Mouse (Mus musculus): Measurements from ENCODE around the gene Lgals7. TPM values are rescaled to one million over a fixed set of nuclear protein-coding genes. Genes with fewer than 3 reads are reported as not detected.
A peak's percentile ranks its signal among the peaks of the same experiment; 100 is the strongest.
"Not testable (repeated sequence)": the region's sequence is repeated elsewhere in the genome, so short reads cannot be mapped to it uniquely, and the experiment has no call there.

Gene Lgals7
- total and polyA plus RNA-seq, 3 experiments = 0.61 to 4.0 TPM; not detected in 1

DNA sequence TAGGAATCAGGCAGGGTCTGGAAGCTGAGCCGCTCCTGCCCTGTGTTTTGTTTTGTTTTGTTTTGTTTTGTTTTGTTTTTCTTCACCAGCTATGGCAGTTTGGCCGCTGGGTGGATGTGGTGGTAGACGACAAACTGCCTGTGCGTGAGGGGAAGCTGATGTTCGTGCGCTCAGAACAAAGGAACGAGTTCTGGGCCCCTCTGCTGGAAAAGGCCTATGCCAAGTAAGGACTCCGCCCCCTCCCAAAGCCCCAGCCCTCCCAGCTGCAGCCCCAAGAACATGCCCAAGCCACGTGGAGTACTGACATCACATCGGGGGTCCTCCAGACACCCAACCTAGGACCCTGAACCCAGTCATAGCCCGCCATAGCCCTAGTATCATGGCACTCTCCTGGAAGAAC is 19.4 kb downstream of the Lgals7 start:
- intact Hi-C loops (cut with DNase I) = no loop called here
- DNase-seq = no peak
- Histone ChIP-seq H3K36me3 (ENCODE audit: control insufficient read depth, insufficient read depth, low read length) (no peaks in the 10 kb centered on the region), H3K27me3 (ENCODE audit: control insufficient read depth, insufficient read depth, low read length) (no peaks in the 10 kb centered on the region), H3K79me2 (replicated peaks; ENCODE audit: control insufficient read depth, insufficient read depth, low read length) (no peaks in the 10 kb centered on the region), H3K4me1 (ENCODE audit: control insufficient read depth, insufficient read depth, low read length) (peaks cover 4% of the 10 kb centered on the region), H3K9ac (ENCODE audit: low read depth, low read length) (no peak overlapping the region), H3K4me3 (no peak overlapping the region), H3K27ac (no peak overlapping the region)
- WGBS = 83% methylated on average over 11 of the region's 11 CpGs
- TF ChIP-seq POLR2A (IDR thresholded peaks at IDR 0.05; ENCODE audit: insufficient read depth, low read depth, low read length) = no peak
- no peak for TF ChIP-seq CTCF (IDR thresholded peaks at IDR 0.05)

- H3K79me2 ChIP-seq (replicated peaks; ENCODE audit: control insufficient read depth, insufficient read depth, low read length); DNase-seq; H3K36me3 ChIP-seq (ENCODE audit: control insufficient read depth, insufficient read depth, low read length); H3K27ac ChIP-seq; H3K27me3 ChIP-seq (ENCODE audit: control insufficient read depth, insufficient read depth, low read length); H3K4me3 ChIP-seq; intact Hi-C loops (cut with DNase I); H3K9ac ChIP-seq (ENCODE audit: low read depth, low read length); H3K4me1 ChIP-seq (ENCODE audit: control insufficient read depth, insufficient read depth, low read length): not testable (repeated sequence)
- whole genome bisulfite sequencing = 93% methylated on average over 4 of the region's 4 CpGs
Measured at GRCm38 (mm10) chr7:28883704-28884103, 20.1 kb downstream of the Lgals7 start.

DNA sequence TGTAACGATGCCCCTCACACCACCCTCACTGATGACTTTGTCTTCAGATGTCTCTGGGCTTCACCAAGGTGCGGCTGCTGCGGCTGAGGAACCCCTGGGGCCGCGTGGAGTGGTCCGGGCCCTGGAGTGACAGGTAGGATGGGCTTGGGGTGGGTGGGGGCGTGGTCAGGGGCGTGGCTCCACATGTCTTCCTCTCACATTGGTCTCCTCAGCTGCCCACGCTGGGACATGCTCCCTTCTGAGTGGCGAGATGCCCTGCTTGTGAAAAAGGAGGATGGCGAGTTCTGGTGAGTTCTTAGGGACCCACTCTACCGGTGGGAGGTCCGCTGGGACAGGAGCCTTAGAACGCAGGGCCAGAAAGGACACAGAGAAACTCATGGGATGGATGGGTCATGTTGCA is 22.8 kb downstream of the Lgals7 start:
- no peak for DNase-seq
- Histone ChIP-seq H3K4me1 (ENCODE audit: control insufficient read depth, insufficient read depth, low read length) (peaks cover 3% of the 10 kb centered on the region), H3K27me3 (ENCODE audit: control insufficient read depth, insufficient read depth, low read length) (no peaks in the 10 kb centered on the region), H3K36me3 (ENCODE audit: control insufficient read depth, insufficient read depth, low read length) (no peaks in the 10 kb centered on the region), H3K9ac (ENCODE audit: low read depth, low read length) (no peak overlapping the region), H3K27ac (no peak overlapping the region), H3K4me3 (no peak overlapping the region), H3K79me2 (replicated peaks; ENCODE audit: control insufficient read depth, insufficient read depth, low read length) (no peaks in the 10 kb centered on the region)
- intact Hi-C loops (cut with DNase I) = no loop called here
- TF ChIP-seq EP300 (IDR thresholded peaks at IDR 0.05; ENCODE audit: insufficient read depth, low read depth, low read length) (no peak), POLR2A (IDR thresholded peaks at IDR 0.05; ENCODE audit: insufficient read depth, low read depth, low read length) (no peak), CTCF (IDR thresholded peaks at IDR 0.05) (no peak)
- 39% methylated on average over 14 of the region's 14 CpGs for WGBS

- no peak for DNase-seq
- 4% methylated on average over 27 of the region's 27 CpGs for WGBS
- no peaks in the 10 kb centered on the region for H3K27me3 ChIP-seq (ENCODE audit: control insufficient read depth, insufficient read depth, low read length)
- H3K27ac ChIP-seq = no peak overlapping the region
- peak overlapping the region; percentile 7; the same call in 1 of the 2 replicates for H3K9ac ChIP-seq (ENCODE audit: low read depth, low read length)
- H3K36me3 ChIP-seq (ENCODE audit: control insufficient read depth, insufficient read depth, low read length) = no peaks in the 10 kb centered on the region
- H3K4me1 ChIP-seq (ENCODE audit: control insufficient read depth, insufficient read depth, low read length) = peaks cover 3% of the 10 kb centered on the region
- intact Hi-C loops (cut with DNase I) = no loop called here
- H3K4me3 ChIP-seq = peak overlapping the region; percentile 39
- H3K79me2 ChIP-seq (replicated peaks; ENCODE audit: control insufficient read depth, insufficient read depth, low read length) = no peaks in the 10 kb centered on the region
- TF ChIP-seq CTCF (IDR thresholded peaks at IDR 0.05) (no peak), POLR2A (IDR thresholded peaks at IDR 0.05; ENCODE audit: insufficient read depth, low read depth, low read length) (no peak), EP300 (IDR thresholded peaks at IDR 0.05; ENCODE audit: insufficient read depth, low read depth, low read length) (no peak)
Measured at GRCm38 (mm10) chr7:28888701-28889161, 25.1 kb downstream of the Lgals7 start.

DNA sequence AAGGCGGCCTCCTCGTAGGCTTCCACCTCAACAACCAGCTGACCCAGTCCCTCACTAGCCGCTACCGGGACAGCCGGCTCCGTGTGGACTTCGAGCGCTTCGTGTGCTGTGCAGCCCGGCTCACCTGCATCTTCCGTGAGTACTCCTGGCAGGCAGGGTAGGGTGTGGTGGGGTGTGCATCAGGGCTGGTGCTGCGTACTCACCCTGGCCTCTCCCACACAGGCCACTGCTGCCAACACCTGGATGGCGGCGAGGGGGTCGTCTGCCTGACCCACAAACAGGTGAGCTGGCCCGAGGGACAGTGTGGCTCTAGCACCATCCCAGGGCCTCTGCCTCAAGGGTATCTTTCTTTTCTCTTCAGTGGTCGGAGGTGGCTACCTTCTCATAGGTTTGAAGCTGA is 28.9 kb downstream of the Lgals7 start:
- 90% methylated on average over 17 of the region's 17 CpGs for WGBS
- Histone ChIP-seq H3K79me2 (replicated peaks; ENCODE audit: control insufficient read depth, insufficient read depth, low read length) (no peaks in the 10 kb centered on the region), H3K4me1 (ENCODE audit: control insufficient read depth, insufficient read depth, low read length) (peaks cover 3% of the 10 kb centered on the region), H3K36me3 (ENCODE audit: control insufficient read depth, insufficient read depth, low read length) (no peaks in the 10 kb centered on the region), H3K27ac (no peak overlapping the region), H3K27me3 (ENCODE audit: control insufficient read depth, insufficient read depth, low read length) (no peaks in the 10 kb centered on the region), H3K9ac (ENCODE audit: low read depth, low read length) (no peak overlapping the region), H3K4me3 (no peak overlapping the region)
- no peak for TF ChIP-seq CTCF (IDR thresholded peaks at IDR 0.05)
- TF ChIP-seq EP300 (IDR thresholded peaks at IDR 0.05; ENCODE audit: insufficient read depth, low read depth, low read length) = no peak
- DNase-seq = no peak
- intact Hi-C loops (cut with DNase I) = loop anchor here (10.0 kb wide), 1 partner anchor 142 kb away; no protein-coding TSS in a partner anchor

- intact Hi-C loops (cut with DNase I) = loop anchor here (10.0 kb wide), 1 partner anchor 141 kb away; no protein-coding TSS in a partner anchor
- no peak overlapping the region for H3K27ac ChIP-seq
Measured at GRCm38 (mm10) chr7:28893643-28894265, 30.1 kb downstream of the Lgals7 start.

More at GRCm38 (mm10) chr7:28893643-28894265, 30.1 kb downstream of the Lgals7 start:
- no peaks in the 10 kb centered on the region for H3K79me2 ChIP-seq (replicated peaks; ENCODE audit: control insufficient read depth, insufficient read depth, low read length)
- H3K4me1 ChIP-seq (ENCODE audit: control insufficient read depth, insufficient read depth, low read length) = peaks cover 3% of the 10 kb centered on the region
- TF ChIP-seq EP300 (IDR thresholded peaks at IDR 0.05; ENCODE audit: insufficient read depth, low read depth, low read length) (peak; percentile 53; the same call in 1 of the 2 replicates), POLR2A (IDR thresholded peaks at IDR 0.05; ENCODE audit: insufficient read depth, low read depth, low read length) (no peak), CTCF (IDR thresholded peaks at IDR 0.05) (peak; percentile 77)
- H3K27me3 ChIP-seq (ENCODE audit: control insufficient read depth, insufficient read depth, low read length) = no peaks in the 10 kb centered on the region
- 41% methylated on average over 7 of the region's 7 CpGs for WGBS
- H3K9ac ChIP-seq (ENCODE audit: low read depth, low read length) = no peak overlapping the region
- H3K4me3 ChIP-seq = no peak overlapping the region
- DNase-seq = peak; percentile 57 to 66
- no peaks in the 10 kb centered on the region for H3K36me3 ChIP-seq (ENCODE audit: control insufficient read depth, insufficient read depth, low read length)
